Mouse (Mus musculus) layer of hippocampus, adult 8-10 months (tissue): ENCODE data around the gene Stkld1. TPM values are rescaled to one million over a fixed set of nuclear protein-coding genes. Genes with fewer than 3 reads are reported as not detected.
A peak's percentile ranks its signal among the peaks of the same experiment; 100 is the strongest.

Experiments used
- DNase-seq, 2 experiments: peaks; one replicate each; pipeline ENCODE4 v3.0.0; 2022; ENCODE audit warnings: low spot score in 2 of 2
- total RNA-seq, 4 experiments: library from RNA; stranded (reverse); gene quantifications; 2 replicates each; pipeline ENCODE4 v1.2.4; 2022

Gene Stkld1
- total RNA-seq, 4 experiments from 2014 or later = 0.34 to 1.00 (median 0.35) TPM; not detected in 1

DNA sequence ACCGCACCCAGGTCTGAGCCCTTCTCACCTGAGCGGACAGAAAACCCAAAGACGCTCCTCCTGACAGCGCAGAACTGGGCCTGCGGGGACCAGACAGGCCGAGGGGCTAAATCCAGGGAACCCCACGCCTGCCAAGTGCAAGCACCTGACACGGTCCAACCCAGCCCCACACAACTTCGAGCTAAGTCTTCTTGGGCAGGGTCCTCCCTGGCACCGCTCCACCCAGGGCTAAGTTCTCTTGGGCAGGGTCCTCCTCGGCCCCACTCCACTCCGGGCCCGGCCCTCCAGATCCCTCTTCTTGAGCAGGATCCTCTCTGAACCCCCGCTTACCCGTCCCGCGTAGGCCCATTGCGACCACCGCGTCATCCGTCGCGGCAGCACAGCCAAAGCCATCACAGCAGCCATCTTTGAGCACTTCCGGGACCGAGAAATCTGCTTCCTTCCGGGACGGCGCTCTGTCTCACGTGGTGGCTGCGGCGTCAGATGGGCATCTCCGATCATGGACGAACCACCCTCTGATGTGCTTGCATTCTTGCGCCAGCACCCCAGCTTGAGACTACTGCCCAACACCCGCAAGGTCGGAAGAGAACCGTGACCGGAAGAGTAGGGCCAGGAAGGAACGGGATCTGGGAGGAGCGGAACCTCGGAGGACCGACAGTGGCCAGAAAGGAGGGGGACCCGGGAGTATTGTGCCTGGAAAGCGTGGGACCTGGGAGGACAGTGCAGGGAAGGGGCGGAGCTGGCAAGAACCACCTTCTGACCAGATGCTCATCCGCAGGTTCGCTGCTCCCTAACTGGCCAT, 17.7 kb upstream of the Stkld1 start, which contains the start of the genes Surf2 and Surf1:
Gene Surf2, plus strand, starts transcription at position 441 of the 802 bp plus-strand sequence.
Gene Surf1, minus strand, starts transcription at position 604 of the 802 bp plus-strand sequence.
- DNase-seq = peak; percentile 86 to 87

DNA sequence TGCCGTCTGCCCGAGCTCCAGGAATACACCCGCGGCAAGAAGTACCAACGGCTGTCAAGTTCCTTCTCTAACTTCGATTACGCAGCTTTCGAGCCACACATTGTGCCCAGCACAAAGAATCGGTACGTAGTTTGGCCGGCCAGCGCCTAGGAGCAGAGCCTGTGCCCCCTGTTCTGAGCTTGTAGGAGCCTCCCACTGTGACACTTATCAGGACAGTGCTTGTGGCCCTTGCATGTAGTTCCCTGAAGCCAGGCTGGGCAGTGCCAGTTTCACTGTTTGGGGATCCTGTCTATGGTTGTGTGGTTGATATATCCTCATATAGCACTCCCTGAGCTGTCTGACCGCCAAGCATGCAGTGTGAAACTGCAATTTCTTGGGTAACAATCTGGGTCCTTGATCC, 17.1 kb upstream of the Stkld1 start:
- no peak for DNase-seq

DNA sequence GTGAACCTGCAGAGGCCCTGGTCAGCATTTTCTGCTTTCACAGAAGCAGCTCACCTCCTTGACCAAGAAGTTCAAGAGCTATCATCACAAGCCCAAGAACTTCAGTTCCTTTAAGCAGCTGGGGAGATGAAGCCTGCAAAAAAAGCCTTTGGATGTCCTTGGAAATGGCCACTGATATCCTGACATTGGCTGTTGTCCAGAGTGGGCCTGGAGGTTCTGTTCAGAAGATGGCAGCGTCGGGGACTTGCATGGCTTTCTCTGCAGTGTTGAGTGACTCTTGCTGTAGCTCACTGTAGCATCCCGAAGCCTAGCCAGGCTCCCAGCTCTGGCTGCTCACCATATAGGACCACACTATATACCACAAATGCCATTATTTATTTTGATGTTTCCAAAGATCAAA, 14.2 kb upstream of the Stkld1 start:
- no peak for DNase-seq

DNA sequence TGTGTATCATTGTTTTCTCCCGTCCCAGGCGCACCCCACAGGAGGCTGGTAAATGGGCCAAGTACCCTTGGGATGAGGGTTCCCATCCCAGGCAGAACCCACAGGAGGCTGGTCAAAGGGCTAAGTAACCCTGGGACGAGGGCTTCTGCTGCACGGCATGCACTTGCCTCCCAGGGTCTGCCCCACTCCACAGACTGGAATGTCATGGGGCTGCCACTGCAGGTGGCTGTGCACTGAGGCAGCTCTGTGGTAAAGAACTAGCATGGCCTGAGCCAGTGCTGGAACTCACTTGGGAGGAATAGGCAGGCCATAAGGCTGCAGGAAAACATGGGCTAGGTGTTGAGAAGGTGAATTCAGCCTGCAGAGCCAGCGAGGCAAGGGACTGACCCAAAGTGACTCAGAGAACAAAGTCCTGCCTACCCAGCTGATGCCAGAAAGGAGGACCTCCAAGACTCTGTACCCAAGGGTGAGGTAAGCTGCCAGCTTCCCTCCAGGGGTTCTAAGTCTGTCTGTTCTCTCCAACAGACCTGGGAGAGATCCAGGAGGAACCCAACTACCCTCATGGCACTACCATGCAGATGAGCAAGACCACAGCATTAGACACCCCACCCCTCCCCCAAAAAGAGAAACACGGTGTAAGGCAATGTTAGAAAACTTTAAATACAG, 13.5 kb upstream of the Stkld1 start:
- DNase-seq = no peak

DNA sequence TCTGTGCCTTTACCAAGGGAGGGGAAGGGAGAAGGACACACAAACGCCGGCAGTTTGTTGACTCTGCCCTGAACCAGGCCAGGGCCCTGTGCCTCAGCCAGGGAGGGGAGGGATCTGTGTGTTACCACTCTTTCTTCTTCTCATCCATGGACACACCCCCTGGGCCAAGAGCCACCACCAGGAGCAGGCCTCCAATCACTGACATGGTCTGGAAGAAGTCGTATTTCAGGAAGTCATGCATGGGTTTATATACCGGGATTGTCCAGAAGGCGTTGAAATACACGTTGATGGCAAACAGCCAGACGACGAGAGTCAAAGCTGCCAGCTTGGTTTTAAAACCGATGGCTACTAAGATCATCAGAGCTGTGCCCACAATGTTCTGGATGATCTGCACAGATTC, 12.1 kb upstream of the Stkld1 start:
- DNase-seq = no peak

DNA sequence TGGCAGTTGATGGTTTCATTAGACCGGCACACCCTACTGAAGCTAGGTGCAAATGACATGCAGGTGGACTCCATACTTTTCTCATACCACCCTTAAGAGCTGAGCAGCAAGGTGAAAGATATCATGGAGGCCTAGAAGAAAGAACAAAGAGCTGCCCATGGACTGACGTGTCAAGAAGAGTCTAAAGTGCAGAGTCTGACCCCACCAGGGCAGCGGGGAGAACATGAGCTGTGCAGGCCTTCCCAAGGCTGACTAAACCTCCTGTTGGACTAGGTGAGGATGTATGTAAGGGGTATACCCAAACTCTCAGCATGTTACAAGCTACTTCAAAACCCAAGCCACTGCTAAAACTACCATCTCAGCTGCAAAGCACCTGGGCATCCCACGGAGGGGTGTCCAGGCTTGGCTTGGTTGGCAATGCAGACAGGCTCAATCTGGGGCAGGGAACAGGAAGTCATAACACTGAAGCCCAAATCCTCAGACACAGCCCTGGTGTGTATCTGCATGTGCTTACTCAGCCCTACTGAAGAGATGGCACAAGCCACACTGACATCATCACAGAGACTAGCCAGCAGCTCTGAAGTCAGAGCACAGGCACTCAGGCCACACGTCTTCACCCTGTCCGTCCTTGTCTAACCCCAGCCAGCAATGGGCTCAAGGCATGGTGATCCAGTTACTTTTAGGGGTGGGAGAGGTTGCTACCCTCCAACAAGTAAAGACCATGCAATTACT, 5.9 kb upstream of the Stkld1 start:
- no peak for DNase-seq

DNA sequence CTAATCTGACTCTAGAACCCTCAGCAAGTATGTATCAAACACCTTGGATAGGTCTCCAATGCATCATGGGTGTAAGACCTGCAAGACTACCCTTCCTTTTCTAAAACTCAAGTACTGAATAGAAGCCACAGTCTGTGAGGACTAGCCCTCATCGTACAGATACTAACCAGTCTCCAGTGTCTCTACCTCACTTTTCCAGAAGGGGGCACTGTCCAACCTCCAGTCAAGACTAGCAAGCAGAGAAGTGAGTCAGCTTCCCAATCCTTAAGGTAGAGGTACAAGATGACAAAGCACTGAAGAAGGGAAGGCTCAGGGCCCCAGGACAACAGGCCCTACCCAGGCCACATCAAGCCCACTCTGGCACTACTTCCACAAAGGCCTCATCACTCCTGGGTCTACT, 3.5 kb upstream of the Stkld1 start:
- peak; percentile 57 to 69 for DNase-seq

DNA sequence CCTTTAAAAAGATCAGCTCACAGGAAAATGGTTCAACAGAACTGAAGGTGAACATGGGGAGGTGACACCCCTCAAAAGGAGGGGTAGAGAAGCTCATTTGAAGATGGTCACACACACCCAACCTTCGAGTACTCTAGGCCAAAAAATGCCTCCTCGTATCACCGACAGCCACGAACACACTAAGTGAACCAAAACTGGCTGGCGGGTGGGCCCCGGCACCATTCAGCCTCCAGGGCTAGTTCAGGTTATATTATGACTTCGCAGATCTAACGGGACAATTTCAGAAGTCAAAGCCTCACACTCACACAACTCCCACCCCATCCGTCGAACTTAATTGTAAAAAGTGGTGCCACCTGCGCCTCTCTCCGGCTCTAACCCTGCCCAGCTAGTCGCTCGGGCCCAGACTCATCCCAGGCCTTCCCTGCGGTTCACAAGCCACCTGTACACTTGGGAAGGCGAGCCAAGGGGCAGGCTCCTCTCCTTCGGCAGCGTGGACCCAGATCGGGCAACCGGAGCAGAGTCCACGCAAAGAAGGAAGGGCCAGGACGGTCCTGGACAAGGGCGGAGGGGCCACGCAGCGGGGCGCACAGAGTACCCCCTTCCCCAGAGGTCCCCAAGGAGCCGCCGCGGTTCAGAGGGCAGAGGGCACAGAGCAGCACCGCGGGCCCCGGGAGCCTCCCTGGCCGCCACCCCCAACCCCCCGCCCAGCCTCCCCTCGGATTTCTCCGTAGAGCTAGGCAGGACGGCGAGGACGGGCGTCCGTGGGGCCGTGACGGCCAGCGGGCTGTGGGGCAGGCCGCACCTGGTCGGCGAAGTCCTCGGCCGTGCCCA, 1.2 kb upstream of the Stkld1 start:
- no peak for DNase-seq

DNA sequence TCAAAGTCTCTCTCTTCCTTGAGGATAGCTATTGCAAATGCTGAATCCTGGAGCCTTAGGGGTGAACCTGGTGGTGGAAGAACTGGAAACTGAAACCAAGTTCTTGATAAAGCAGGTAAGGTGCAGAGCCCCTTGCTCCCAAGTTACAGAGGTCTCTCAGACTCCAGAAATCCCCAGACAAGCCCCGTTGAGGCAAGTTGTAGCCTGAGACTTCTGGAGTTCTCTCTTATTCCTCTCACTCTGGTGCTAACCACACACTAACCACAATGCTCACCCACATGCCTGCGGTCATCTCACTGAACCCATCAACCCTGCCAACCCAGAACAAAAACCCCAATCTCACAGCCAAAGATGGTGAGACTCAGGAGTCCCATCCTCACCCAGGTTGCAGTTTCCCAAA, 1.4 kb downstream of the Stkld1 start:
- DNase-seq = no peak

DNA sequence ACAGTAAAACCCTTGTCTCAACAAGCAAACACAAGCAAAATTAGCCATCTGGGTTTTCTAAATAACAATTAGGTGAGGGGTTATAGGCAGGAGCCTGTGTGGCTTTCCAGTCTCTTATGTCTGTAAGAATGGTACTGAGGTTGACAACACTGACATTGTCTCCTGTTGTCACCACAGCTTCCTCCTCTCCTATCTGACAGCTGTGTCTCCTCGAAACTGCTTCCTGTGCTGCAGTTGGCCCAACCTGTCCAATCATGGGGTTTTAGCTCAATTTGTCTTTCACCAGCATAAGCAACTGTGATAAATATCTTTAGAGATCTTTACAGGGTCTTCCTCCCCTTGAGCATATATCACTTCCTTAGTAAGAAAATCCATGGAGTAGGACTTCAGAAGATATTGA, 2.6 kb downstream of the Stkld1 start:
- no peak for DNase-seq

DNA sequence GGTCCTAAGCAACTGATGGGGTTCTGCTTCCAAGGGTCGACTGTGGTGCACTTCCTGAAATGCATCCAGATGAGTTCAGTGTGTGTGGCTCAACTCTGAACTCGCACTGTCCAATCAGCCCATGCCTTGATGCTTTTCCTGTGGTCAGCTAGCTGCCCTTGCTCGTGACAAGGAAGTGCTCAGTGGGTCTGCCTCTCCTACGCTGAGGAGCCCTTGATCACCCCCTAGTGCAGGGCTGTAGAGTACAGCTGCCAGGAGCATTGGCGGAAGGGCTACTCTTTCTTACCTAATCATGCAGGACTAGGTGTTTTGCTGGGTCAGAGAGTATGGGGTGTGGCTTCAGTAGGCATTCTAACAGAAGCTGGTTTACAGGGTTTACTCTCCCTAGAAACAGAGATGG, 7.7 kb downstream of the Stkld1 start:
- no peak for DNase-seq

DNA sequence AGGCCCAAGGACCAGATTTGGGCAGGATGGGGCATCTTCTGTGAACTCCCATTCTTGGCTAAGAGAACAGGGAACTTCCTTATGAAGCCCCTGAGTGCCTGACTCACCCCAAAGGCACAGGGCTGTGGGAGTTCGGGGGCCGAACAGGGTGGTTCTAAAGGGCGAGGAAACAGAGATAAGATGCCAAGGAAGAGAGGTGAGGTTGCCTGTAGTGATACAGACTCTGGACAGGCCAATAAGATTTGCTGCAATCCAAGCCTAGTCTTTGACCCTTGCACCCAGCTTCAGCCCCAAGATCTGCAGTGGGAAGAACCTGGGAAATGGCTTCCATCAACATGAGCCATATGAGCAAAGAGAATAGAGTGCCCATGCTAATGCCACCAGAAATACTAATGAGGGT, 9.4 kb downstream of the Stkld1 start:
- DNase-seq = no peak

DNA sequence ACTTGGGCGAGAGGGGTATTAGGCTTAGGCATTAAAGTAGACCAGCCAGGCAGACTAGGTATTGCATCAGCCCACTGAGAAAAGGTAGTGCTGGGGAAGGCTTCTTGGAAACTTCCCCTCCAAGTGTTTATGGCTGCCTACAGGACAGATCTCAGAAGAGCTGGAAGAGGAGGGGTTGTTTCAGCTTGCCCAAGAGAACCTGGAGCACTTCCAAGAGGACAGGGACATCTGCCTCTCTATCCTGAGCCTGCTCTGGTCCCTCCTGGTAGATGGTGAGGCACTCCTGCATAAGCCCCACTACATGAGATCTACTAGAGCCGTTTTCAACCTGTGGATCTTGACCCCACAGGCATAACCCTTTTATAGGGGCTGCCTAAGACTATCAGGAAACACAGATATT, 16.6 kb downstream of the Stkld1 start:
- no peak for DNase-seq

DNA sequence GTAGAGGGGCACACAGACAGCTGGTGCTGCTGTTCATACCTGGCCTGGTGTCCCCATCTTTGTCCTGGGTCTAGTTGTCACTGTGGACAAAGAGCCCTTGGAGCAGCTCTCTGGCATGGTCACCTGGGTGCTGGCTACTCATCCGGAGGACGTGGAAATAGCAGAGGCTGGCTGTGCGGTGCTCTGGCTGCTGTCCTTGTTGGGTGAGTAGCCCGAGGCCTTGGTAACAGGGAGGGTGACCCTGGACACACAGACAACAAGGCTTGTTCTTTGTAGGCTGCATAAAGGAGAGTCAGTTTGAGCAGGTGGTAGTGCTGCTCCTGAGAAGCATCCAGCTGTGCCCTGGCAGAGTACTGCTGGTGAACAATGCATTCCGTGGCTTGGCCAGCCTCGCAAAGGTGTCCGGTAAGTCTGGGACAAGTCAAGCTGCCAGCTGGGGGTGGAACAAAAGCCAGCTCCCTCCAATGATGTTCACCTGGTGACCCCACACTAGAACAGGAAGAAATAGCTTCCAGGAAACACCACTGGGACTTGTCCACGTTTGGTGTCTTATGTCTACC, 17.6 kb downstream of the Stkld1 start:
- no peak for DNase-seq

DNA sequence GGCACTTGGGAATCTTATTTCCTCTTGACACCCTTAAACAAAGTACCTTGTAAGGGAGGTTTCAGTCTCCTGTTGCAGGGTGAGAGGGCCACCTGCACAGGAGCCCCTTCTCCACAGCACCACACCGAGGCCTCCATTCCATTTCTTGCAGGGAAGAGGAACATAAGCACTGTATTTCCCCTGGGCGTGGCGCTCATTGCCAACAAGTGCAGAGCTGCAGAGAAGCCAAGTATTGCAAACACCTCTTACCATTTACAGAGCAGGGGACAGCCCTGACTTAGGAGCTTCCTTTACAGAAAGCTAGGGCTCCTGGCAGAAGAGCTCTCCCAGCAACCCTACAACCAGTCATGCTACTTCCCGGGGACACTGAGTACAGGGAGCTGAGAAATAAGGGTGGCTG, 18.3 kb downstream of the Stkld1 start:
- DNase-seq = no peak

DNA sequence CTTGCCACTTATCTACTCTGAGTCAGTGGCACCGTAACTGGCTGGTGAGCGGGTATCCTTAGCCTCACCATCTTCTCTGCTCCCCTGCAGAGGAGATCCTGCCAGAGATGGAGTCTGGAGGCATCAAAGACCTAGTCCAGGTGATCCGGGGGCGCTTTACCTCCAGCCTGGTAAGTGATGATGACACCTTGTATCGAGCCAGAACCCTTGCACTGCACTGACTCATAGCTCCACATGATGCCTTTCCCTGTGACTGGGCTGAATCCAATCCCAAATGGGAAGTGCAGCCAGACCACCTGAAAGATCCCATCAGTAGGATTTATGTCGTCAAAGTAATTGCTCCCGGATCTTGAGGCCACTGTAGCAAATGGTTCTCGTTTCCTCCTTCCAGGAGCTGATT, 19.0 kb downstream of the Stkld1 start:
- no peak for DNase-seq

DNA sequence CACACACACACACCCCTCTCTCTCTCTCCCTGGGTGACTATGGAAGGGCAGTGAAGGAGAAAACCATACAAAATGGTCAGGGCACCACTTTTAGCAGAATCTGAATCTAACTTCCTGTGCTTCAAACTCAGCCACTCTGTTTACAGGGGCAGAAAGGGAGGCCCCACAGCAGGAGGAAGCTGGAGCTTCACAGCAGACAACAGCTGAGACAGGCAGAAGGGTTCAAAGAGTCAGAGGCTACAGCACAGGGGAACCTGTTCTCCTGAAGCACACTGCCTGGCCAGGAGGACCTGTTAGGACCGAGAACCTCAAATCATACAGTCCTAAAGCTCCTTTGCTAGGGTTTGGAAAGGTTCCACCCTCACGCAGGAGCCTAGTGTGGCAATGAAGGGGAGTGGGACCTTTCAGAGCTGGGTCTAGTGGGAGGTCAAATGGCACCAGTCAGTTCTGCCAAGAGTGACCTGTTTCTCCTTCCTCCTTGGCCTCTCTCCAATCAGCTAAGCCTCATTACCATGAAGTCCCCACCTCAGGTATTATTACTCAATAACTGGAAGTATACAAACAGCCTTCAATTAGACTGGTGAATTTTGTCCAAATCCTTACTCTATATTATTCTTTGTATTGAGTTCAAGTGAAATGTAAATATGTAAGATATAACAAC, 21.0 kb downstream of the Stkld1 start:
- no peak for DNase-seq

DNA sequence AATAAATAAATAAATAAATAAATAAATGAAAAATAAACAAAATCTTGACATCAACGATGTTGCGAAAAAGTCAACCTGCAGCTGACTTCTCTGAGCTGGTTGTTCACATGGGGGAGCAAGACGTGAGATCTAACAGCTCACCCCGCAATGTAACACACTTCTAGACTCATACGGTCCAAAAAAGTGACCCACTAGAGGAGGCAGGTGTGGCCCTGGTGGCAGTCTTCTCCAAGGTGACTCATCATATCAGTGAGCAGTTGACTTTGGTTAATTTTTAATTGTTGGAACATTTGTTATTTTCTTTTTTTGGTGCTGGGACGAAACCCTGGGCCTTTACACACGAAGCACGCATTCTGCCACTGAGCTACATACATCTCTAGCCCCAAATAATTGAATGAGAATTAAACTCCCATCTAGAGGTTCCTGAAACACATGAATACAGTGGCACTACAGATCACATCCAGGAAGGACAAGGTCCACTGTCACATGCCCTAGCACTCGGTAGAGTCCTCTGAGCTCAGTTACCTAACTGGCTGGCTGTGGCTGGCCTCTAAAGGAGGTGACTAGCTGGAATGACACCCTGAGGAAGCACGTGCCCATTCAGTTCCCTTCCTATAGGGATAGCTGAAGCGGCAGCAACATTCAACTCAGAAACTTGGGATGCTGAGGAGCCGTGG, 23.1 kb downstream of the Stkld1 start:
- DNase-seq = no peak

DNA sequence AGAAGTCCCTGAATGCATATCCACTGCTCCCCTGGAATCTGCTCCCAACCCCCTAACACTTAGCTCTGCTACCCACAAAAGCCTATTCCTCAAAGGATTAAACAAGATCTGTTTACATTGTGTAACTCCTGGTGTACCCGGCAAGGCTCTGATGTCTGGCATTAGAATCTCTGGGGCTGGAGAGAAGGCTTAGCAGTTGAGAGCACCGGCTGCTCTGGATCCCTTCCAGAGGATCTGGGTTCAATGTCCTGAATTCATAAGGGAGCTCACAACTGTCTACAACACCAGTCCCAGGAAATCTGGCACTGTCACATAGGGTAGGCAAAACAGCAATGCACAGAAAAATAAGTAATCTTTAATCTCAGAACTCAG, 23.6 kb downstream of the Stkld1 start:
- no peak for DNase-seq

DNA sequence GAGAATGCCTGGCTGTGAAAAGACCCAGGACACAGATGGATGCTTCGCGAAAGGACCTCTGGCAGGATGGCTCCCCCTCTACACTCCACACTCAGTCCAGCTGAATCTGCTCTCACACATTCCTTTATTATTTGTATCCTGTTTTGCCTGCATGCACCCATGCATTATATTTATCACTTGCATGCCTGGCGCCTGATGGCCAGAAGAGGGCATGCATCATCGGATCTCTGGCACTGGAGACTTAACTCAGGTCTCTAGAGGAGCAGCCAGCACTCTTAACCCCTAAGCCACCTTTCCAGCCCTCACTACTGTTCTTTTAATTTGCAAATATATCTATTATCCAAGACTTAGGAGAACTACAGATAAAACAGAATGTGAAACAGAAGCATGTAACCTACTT, 26.9 kb downstream of the Stkld1 start:
- DNase-seq = no peak
